Mouse (Mus musculus) erythroblast, embryonic 14.5 days (primary cell): ENCODE data around the gene Cacnb1. TPM values are rescaled to one million over a fixed set of nuclear protein-coding genes. Genes with fewer than 3 reads are reported as not detected.

Experiments
- H3K27me3 ChIP-seq: 2 replicates; pipeline ENCODE4 v1.6.1; 2012; ENCODE audit warnings: inconsistent platforms; ENCODE audit not compliant: control insufficient read depth
- H3K36me3 ChIP-seq: 2 replicates; pipeline ENCODE4 v1.6.1; 2012; ENCODE audit warnings: mild to moderate bottlenecking, inconsistent platforms; ENCODE audit not compliant: control insufficient read depth
- H3K4me1 ChIP-seq: 2 replicates; pipeline ENCODE4 v1.6.1; 2012; ENCODE audit warnings: inconsistent platforms; ENCODE audit not compliant: control insufficient read depth
- H3K4me3 ChIP-seq: replicated peaks from 2 replicates; pipeline ENCODE3; 2012; ENCODE audit warnings: moderate library complexity, mild to moderate bottlenecking, inconsistent platforms
- H3K9me3 ChIP-seq: 2 replicates; pipeline ENCODE4 v1.6.1; 2012; ENCODE audit warnings: low read length, inconsistent platforms, mixed read lengths; ENCODE audit not compliant: control insufficient read depth
- GATA1 ChIP-seq: IDR thresholded peaks from 2 replicates; pipeline ENCODE4 v1.6.1; 2012; ENCODE audit warnings: low read length, inconsistent platforms, mixed read lengths
- TAL1 ChIP-seq: IDR thresholded peaks from 3 replicates; pipeline ENCODE4 v1.6.1; 2012; ENCODE audit warnings: low read length, inconsistent platforms, mixed read lengths
- polyA plus RNA-seq: library from polyadenylated mRNA; stranded (reverse); fragments of >175 nt; gene quantifications from 2 replicates; pipeline ENCODE4 v1.2.3, GENCODE M21; 2012

Cacnb1 gene
- polyA plus RNA-seq, 1 experiment: 0.03 TPM

DNA sequence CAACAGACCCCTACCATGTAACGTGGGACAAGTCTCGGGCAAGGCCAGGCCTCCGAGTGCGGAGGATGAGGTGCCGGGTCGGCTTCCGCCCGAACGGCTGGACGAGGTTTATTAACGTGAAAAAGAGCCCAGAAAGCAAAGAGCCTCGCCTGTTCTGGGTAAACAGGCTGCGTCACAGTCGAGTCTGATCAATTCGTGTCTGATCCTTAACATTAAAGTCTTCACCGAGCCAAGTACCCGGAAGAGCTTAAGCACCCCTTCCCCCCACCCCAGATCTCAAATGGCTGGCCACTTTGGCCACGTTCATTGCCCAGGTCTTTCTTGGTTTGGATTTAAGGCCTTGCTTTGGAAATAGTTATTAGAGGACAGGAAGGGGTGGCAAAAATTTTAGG lies 4.5 kb upstream of the Cacnb1 start:
- TF ChIP-seq TAL1 (no peak), GATA1 (no peak)
- Histone ChIP-seq H3K36me3 (peaks cover 41% of the 10 kb centered on the region), H3K4me1 (peaks cover 34% of the 10 kb centered on the region), H3K9me3 (no peaks in the 10 kb centered on the region), H3K27me3 (peaks cover 14% of the 10 kb centered on the region), H3K4me3 (peak overlapping the region; percentile 89)

DNA sequence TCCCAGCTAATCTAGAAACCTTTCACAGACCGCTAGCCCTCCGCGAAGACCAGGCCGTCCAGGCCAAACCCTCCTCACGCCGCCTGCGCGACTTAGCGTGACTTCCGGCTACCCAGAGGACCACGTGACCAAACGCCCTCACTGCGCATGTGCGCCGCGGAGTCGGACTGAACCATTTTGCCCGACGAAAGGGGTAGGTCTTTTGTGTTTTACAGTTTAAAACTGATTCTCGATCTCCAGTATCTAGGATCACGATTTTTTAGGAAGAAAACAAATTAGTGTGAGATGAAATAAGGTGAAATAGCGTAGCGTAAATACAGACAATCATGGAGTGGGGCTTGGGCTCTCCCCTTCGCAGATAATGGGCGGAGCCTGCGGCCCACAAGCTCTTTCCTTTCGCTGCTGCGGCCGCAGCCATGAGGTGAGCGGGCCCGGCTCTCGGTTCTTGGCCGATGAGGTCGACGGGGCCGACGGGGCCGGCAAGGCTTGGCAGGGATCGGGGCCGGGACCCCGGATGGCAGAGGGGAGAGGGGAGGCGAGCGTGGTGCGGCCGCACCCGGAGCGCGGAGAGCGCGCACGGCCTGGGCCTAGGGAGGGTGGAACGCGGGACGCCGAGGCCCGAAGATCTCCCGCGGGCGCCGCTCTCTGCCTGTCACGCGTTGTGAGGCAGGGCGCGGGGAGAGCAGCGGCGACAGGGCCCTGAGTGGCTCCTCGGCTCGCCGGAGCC lies 3.9 kb upstream of the Cacnb1 start, which contains the start of gene Rpl19:
Rpl19 (plus strand) TSS at position 141 of the 727 bp plus-strand sequence.
- Histone ChIP-seq H3K27me3 (peaks cover 20% of the 10 kb centered on the region), H3K36me3 (peaks cover 38% of the 10 kb centered on the region), H3K9me3 (no peaks in the 10 kb centered on the region), H3K4me3 (peak within 1 kb of the TSS; percentile 89), H3K4me1 (peaks cover 40% of the 10 kb centered on the region)
- no peak for TF ChIP-seq GATA1
- TF ChIP-seq TAL1: no peak

DNA sequence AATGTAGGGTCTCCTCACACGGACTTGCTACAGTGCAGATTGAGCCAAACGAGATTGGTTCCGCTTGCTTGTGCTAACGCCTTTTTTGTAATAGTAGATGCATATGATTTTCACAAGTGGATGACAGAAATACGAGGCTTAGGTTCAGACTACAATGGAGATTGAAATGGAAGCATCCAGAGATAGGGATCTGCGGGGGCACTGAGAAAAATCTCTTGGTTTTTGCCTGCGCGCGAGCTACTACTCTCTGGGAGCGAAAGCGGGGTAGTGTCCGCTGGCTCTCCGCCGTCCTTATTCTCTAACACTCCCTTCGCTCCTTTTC lies 3.4 kb upstream of the Cacnb1 start:
- TF ChIP-seq GATA1 (0 out of 2 replicates have a peak, but pooled peaks have one; percentile 34), TAL1 (no peak)
- H3K36me3 ChIP-seq: peaks cover 35% of the 10 kb centered on the region
- H3K27me3 ChIP-seq: peaks cover 25% of the 10 kb centered on the region
- peaks cover 44% of the 10 kb centered on the region for H3K4me1 ChIP-seq
- peak overlapping the region; percentile 89 for H3K4me3 ChIP-seq
- no peaks in the 10 kb centered on the region for H3K9me3 ChIP-seq

DNA sequence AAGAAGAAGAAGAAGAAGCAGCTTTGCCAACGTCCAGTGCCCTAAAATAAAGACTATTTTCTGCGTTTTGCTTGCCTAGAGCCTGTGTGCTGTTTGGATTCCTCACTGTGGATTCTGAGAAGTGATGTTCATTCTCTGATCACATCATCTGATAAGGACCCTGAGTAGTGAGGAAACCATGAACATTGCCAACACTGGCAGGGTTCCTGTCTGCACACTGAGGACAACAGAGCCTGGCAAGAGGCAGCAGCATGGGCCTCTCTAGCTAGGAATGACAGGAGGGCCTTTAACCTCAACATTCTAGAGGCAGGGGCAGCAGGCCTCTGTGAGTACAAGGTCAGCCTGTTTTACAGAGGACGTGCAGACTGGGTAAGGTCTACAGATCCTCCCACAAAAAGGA lies 1.7 kb upstream of the Cacnb1 start:
- Histone ChIP-seq H3K36me3 (peaks cover 18% of the 10 kb centered on the region), H3K9me3 (no peaks in the 10 kb centered on the region), H3K4me3 (no peak overlapping the region), H3K27me3 (peaks cover 42% of the 10 kb centered on the region), H3K4me1 (peaks cover 44% of the 10 kb centered on the region)
- TF ChIP-seq GATA1: no peak
- TF ChIP-seq TAL1: no peak

DNA sequence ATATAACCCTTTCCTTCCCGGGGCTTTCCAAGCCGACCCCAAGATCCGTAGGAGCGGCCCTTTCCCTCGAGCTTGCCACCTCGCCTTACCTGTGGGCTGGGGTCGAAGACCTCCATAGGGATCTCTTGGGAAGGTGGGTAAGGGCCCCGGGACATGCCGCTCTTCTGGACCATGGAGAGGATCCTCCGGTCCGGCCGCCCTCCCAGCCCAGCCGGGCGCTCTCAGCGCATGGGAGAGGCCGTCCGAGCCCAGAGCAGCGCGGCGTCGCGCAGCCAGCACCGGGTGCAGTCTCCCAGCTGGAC lies 630 bp downstream of the Cacnb1 start:
- TF ChIP-seq GATA1: no peak
- TF ChIP-seq TAL1: no peak

DNA sequence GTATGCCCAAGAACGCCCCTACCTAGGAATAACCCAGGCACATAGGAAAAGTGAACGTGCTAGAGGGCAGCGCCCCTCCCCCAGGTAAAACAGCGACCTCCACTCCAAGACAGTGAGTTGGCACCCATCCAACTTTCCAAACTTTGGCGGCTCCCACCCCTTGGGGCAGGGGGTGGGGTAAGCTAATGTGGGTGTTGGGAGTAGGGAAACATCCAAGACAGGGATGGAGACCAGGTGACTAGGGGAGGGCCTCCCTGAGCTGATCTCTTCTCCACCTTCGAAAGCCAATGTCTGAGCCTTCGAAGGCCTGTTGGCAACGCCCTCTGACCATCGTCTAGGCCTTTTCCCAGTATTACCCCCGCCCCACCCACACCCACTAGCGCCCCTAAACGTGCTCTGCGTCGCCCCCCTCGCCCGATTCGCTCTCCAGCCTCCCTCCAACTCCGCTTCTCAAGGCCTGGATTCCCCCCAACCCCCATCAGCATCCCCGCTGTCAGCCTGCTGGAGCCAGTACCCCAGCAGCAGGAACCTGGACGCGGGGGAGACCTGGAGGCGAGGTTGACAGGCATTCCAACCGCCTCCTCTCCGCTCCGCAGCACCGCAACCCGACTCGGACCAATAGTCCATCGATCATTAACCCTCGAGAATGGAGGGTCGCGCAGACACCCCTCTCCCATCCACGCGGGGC lies 1.1 kb downstream of the Cacnb1 start:
- H3K9me3 ChIP-seq: no peaks in the 10 kb centered on the region
- peaks cover 58% of the 10 kb centered on the region for H3K27me3 ChIP-seq
- H3K4me3 ChIP-seq: peak overlapping the region; percentile 62
- H3K4me1 ChIP-seq: peaks cover 27% of the 10 kb centered on the region
- H3K36me3 ChIP-seq: no peaks in the 10 kb centered on the region
- TF ChIP-seq GATA1 (no peak), TAL1 (no peak)

More for the DNA sequence above, 630 bp downstream of the Cacnb1 start:
- Histone ChIP-seq H3K4me3 (peak overlapping the region; percentile 62), H3K4me1 (peaks cover 28% of the 10 kb centered on the region), H3K9me3 (no peaks in the 10 kb centered on the region), H3K27me3 (peaks cover 55% of the 10 kb centered on the region), H3K36me3 (no peaks in the 10 kb centered on the region)

DNA sequence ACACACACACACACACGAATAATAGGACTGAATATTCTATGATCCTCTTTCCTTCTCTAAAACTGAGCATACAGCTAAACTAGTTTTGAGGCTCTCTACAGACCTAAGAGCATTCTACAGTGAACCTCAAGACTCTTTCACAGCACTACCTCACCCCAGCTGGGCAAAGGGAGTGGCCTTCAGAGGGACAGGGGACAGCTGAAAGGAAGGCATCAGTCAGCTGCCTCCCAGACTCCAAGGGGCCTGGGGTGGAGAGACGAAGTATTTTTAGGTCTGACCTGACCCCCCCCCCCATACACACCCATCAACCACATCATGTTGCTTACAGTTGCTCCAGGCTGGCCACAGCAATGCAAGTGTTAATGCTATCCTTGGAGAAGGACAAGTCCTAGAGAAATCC lies 1.7 kb downstream of the Cacnb1 start:
- Histone ChIP-seq H3K36me3 (no peaks in the 10 kb centered on the region), H3K9me3 (no peaks in the 10 kb centered on the region), H3K4me3 (no peak overlapping the region), H3K27me3 (peaks cover 58% of the 10 kb centered on the region), H3K4me1 (peaks cover 24% of the 10 kb centered on the region)
- TF ChIP-seq TAL1: no peak

DNA sequence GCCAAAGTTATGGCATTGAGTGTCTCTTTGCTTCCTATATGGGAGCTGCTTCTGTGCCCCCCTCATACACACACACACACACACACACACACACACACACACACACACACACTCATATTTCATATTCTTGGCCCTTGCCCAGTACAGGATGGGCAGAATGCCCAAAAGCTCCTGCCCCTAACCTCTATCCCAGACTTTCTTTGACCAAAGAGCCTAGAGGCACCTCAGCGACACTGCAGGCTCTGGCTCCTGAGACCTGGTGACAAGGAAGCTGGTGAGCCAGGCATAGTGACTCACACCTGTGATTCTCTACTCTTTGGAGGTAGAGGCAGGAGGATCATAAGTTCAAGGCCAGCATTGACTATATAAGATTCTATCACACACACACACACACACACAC lies 2.1 kb downstream of the Cacnb1 start:
- Histone ChIP-seq H3K27me3 (peaks cover 58% of the 10 kb centered on the region), H3K4me3 (no peak overlapping the region), H3K36me3 (no peaks in the 10 kb centered on the region), H3K4me1 (peaks cover 20% of the 10 kb centered on the region), H3K9me3 (no peaks in the 10 kb centered on the region)
- no peak for TF ChIP-seq GATA1
- no peak for TF ChIP-seq TAL1

DNA sequence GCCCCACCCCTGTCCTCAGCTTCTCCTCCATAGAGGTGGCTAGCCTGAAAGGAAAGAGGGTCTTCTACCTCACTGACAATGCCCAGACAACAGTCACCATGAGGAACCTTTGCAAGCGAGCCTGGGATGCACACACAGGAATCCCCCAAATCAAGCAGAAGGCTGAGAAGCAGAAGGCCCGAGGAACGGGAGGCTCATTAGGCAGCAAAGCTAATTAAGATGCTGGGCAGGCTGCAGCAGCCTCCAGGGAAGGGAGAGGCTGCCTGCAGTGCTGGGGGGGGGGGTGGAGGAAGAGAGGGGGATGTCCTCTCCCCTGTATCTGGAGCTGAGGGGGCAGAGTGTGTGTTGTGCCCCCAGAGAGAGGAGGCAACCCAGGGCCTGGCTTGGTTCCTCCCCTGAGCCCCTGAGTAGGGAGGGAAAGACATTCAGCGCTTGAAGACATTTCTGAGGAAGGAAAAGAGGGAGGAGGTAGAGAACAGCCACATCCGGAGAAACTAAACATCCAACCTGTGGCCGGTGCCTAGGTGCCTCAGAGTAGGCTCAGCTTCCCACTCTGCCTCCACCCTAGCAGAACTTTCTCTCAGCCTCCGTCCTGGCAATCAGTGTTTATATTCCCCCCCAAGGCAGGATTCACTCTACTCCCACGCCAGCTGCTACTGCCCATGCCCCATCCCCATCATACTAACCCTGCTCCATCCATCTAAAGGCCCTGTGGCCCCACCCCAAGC lies 2.8 kb downstream of the Cacnb1 start:
- Histone ChIP-seq H3K4me1 (peaks cover 18% of the 10 kb centered on the region), H3K27me3 (peaks cover 58% of the 10 kb centered on the region), H3K9me3 (no peaks in the 10 kb centered on the region), H3K4me3 (no peak overlapping the region), H3K36me3 (no peaks in the 10 kb centered on the region)
- TF ChIP-seq TAL1 (no peak), GATA1 (no peak)
